Mouse (Mus musculus) lung, adult 2 months (tissue): ENCODE data around the gene Hist1h1b. TPM values are rescaled to one million over a fixed set of nuclear protein-coding genes. Genes with fewer than 3 reads are reported as not detected.
A peak's percentile ranks its signal among the peaks of the same experiment; 100 is the strongest.
"Not testable (repeated sequence)": the region's sequence is repeated elsewhere in the genome, so short reads cannot be mapped to it uniquely, and the experiment has no call there.

ENCODE experiments used
- DNase-seq: peaks from one replicate; pipeline ENCODE4 v3.0.0; 2022
- H3K4me1 ChIP-seq: fragments of 200-500 bp; 2 replicates; pipeline ENCODE4 v1.6.1; 2011; ENCODE audit warnings: low read length; ENCODE audit not compliant: control insufficient read depth, insufficient read depth
- H3K4me3 ChIP-seq: fragments of 200-500 bp; replicated peaks from 2 replicates; pipeline ENCODE3; 2011; ENCODE audit warnings: low read depth, mild to moderate bottlenecking, control low read depth, low read length; ENCODE audit errors: extremely low read depth
- CTCF ChIP-seq: fragments of 200-500 bp; IDR thresholded peaks from 2 replicates; pipeline ENCODE4 v1.5.1; 2011; ENCODE audit warnings: mild to moderate bottlenecking, low read length, control low read depth; ENCODE audit not compliant: insufficient read depth
- POLR2A ChIP-seq: fragments of 200-500 bp; IDR thresholded peaks from 2 replicates; pipeline ENCODE4 v1.6.1; 2011; ENCODE audit warnings: low read depth, mild to moderate bottlenecking, control low read depth, low read length, borderline replicate concordance; ENCODE audit errors: extremely low read depth
- WGBS: fragments of 180-500 bp; shearing (Covaris S2); methylation state at CpG from one replicate; pipeline ENCODE4 v1.1.7; 2018; 5-methylcytosine and 5-hydroxymethylcytosine counted together
- polyA plus RNA-seq: library from polyadenylated mRNA; depleted of rRNA; stranded (reverse); fragments of >200 nt; gene quantifications from 2 replicates; pipeline ENCODE4 v1.2.3, GENCODE M21; 2012

Hist1h1b gene
- polyA plus RNA-seq, 1 experiment: 0.41 TPM

- not testable (repeated sequence) for DNase-seq, H3K4me1 ChIP-seq
- 0 out of 2 replicates have a peak, but pooled peaks have one; percentile 22 for TF ChIP-seq POLR2A
- peak overlapping the region; percentile 10 for H3K4me3 ChIP-seq
- WGBS: 3% methylated on average over 17 of the region's 35 CpGs
Observed at GRCm38 (mm10) chr13:21782361-21783254, 2.2 kb upstream of the Hist1h1b start.

GRCm38 (mm10) chr13:21781639-21782038, 1.2 kb upstream of the Hist1h1b start:
- Histone ChIP-seq H3K4me3 (no peak overlapping the region), H3K4me1 (peaks cover 10% of the 10 kb centered on the region)
- no peak for TF ChIP-seq POLR2A
- no peak for TF ChIP-seq CTCF
- no peak for DNase-seq
- 91% methylated on average over 1 of the region's 1 CpGs for WGBS

GRCm38 (mm10) chr13:21781021-21781555, 663 bp upstream of the Hist1h1b start:
- no peak overlapping the region for H3K4me3 ChIP-seq
- no peak for DNase-seq

GRCm38 (mm10) chr13:21778814-21779766, 1.3 kb downstream of the Hist1h1b start:
- Histone ChIP-seq H3K4me3 (peak overlapping the region; percentile 81), H3K4me1 (peaks cover 10% of the 10 kb centered on the region)
- peak; percentile 45 for DNase-seq
- WGBS: 1% methylated on average over 33 of the region's 33 CpGs
- TF ChIP-seq CTCF (no peak), POLR2A (peak; percentile 22; the same call in 1 of the 2 replicates)

More at GRCm38 (mm10) chr13:21781021-21781555, 663 bp upstream of the Hist1h1b start:
- no peak for TF ChIP-seq CTCF
- no peak for TF ChIP-seq POLR2A
- peaks cover 10% of the 10 kb centered on the region for H3K4me1 ChIP-seq
- 52% methylated on average over 6 of the region's 6 CpGs for WGBS

- WGBS: 46% methylated on average over 1 of the region's 1 CpGs
- peaks cover 3% of the 10 kb centered on the region; the same call in 1 of the 2 replicates for H3K4me1 ChIP-seq
- no peak for DNase-seq
- TF ChIP-seq POLR2A (no peak), CTCF (no peak)
- H3K4me3 ChIP-seq: no peak overlapping the region
Observed at GRCm38 (mm10) chr13:21755707-21756106, 24.7 kb downstream of the Hist1h1b start.

GRCm38 (mm10) chr13:21754294-21755001, 26.0 kb downstream of the Hist1h1b start:
- H3K4me3 ChIP-seq: peak overlapping the region; percentile 47
- under 1% methylated on average over 21 of the region's 26 CpGs for WGBS
- not testable (repeated sequence) for H3K4me1 ChIP-seq
- peak; percentile 11 for DNase-seq

GRCm38 (mm10) chr13:21753524-21754285, 26.7 kb downstream of the Hist1h1b start, which contains the start of the genes Hist1h2ak and Hist1h2bn:
Gene Hist1h2ak (minus strand): TSS chr13:21753827.
Gene Hist1h2bn (plus strand): TSS chr13:21754123.
- peak; percentile 50 for DNase-seq
- under 1% methylated on average over 48 of the region's 50 CpGs for WGBS
- peak; percentile 48; the same call in 1 of the 2 replicates for TF ChIP-seq POLR2A
- not testable (repeated sequence) for H3K4me1 ChIP-seq
- H3K4me3 ChIP-seq: peak within 1 kb of the TSS; percentile 98

- 2% methylated on average over 10 of the region's 10 CpGs for WGBS
- Histone ChIP-seq H3K4me1 (peaks cover 8% of the 10 kb centered on the region), H3K4me3 (peak overlapping the region; percentile 45)
- TF ChIP-seq CTCF (no peak), POLR2A (no peak)
- no peak for DNase-seq
Observed at GRCm38 (mm10) chr13:21753051-21753523, 27.3 kb downstream of the Hist1h1b start.
